Mouse (Mus musculus) left cerebral cortex, adult 2 months (tissue): ENCODE measurements at regions not wholly inside any gene's neighbourhood (a gene's known extent, or its start where the extent isn't known, plus 50 kb on each side); places are given as distances from the start of the nearest gene placed in this dataset.

ENCODE experiments used
- DNase-seq, 2 experiments: peaks; one replicate each; pipeline ENCODE4 v3.0.0; 2021 to 2022; ENCODE audit warnings: low spot score in 2 of 2, mixed read lengths in 1 of 2; ENCODE audit errors: extremely low spot score in 1 of 2
- H3K27ac ChIP-seq: fragments of 200-600 bp; 2 replicates; pipeline ENCODE4 v1.8.1; 2022
- H3K4me3 ChIP-seq: fragments of 200-600 bp; 2 replicates; pipeline ENCODE4 v1.8.1; 2022
- CTCF ChIP-seq: fragments of 200-600 bp; IDR thresholded peaks from 2 replicates; pipeline ENCODE4 v1.8.1; 2022; ENCODE audit warnings: antibody characterized with exemption, mild to moderate bottlenecking, moderate library complexity
- intact Hi-C: fragments of 180-260 bp; cut with DNase I; formaldehyde crosslinking; loops from one replicate; pipeline ENCODE4 v1.15.1; 2025

- intact Hi-C loops: no loop called here
- no peak for TF ChIP-seq CTCF
- Histone ChIP-seq H3K27ac (no peak overlapping the region), H3K4me3 (no peak overlapping the region)
- no peak for DNase-seq
Observed at GRCm38 (mm10) chr16:55495051-55495450, 197.3 kb upstream of the Zpld1 start.

GRCm38 (mm10) chr16:55494162-55494561 is 196.4 kb upstream of the Zpld1 start:
- intact Hi-C loops: no loop called here
- Histone ChIP-seq H3K27ac (no peak overlapping the region), H3K4me3 (no peak overlapping the region)
- no peak for DNase-seq
- no peak for TF ChIP-seq CTCF

- no peak for TF ChIP-seq CTCF
- no peak overlapping the region for H3K27ac ChIP-seq
- H3K4me3 ChIP-seq: no peak overlapping the region
- no peak for DNase-seq
- intact Hi-C loops: no loop called here
Observed at GRCm38 (mm10) chr16:55492111-55492510, 194.3 kb upstream of the Zpld1 start.

- Histone ChIP-seq H3K4me3 (no peak overlapping the region), H3K27ac (no peak overlapping the region)
- no peak for DNase-seq
- TF ChIP-seq CTCF: no peak
- intact Hi-C loops: no loop called here
Observed at GRCm38 (mm10) chr16:55484391-55484790, 186.6 kb upstream of the Zpld1 start.

- TF ChIP-seq CTCF: no peak
- Histone ChIP-seq H3K27ac (no peak overlapping the region), H3K4me3 (no peak overlapping the region)
- DNase-seq: no peak
- intact Hi-C loops: loop anchor here (2.0 kb wide), 1 partner anchor 372 kb away; no protein-coding TSS in a partner anchor
Observed at GRCm38 (mm10) chr16:55480745-55481144, 183.0 kb upstream of the Zpld1 start.

GRCm38 (mm10) chr16:55480304-55480703 is 182.5 kb upstream of the Zpld1 start:
- no peak for DNase-seq
- TF ChIP-seq CTCF: peak; percentile 59
- H3K4me3 ChIP-seq: no peak overlapping the region
- no peak overlapping the region for H3K27ac ChIP-seq
- intact Hi-C loops: loop anchor here (2.0 kb wide), 1 partner anchor 372 kb away; no protein-coding TSS in a partner anchor

- intact Hi-C loops: no loop called here
- peak in 1 of 2 experiments; percentile 30 for DNase-seq
Observed at GRCm38 (mm10) chr16:55476544-55477208, 178.9 kb upstream of the Zpld1 start.

GRCm38 (mm10) chr16:55474950-55475525 is 177.3 kb upstream of the Zpld1 start:
- intact Hi-C loops: no loop called here
- no peak overlapping the region for H3K27ac ChIP-seq
- no peak for TF ChIP-seq CTCF
- no peak for DNase-seq
- no peak overlapping the region for H3K4me3 ChIP-seq

More at GRCm38 (mm10) chr16:55476544-55477208, 178.9 kb upstream of the Zpld1 start:
- peak; percentile 79 for TF ChIP-seq CTCF
- peak overlapping the region; percentile 30; the same call in 1 of the 2 replicates for H3K4me3 ChIP-seq
- no peak overlapping the region for H3K27ac ChIP-seq

GRCm38 (mm10) chr16:55471396-55471795 is 173.6 kb upstream of the Zpld1 start:
- DNase-seq: no peak
- intact Hi-C loops: no loop called here
- H3K4me3 ChIP-seq: no peak overlapping the region
- no peak for TF ChIP-seq CTCF
- no peak overlapping the region for H3K27ac ChIP-seq

GRCm38 (mm10) chr16:55470721-55471120 is 172.9 kb upstream of the Zpld1 start:
- no peak for TF ChIP-seq CTCF
- DNase-seq: no peak
- Histone ChIP-seq H3K27ac (no peak overlapping the region), H3K4me3 (no peak overlapping the region)
- intact Hi-C loops: no loop called here

- TF ChIP-seq CTCF: no peak; the same call in 1 of the 2 replicates
- H3K27ac ChIP-seq: no peak overlapping the region
- intact Hi-C loops: loop anchor here (2.0 to 10.0 kb wide), 3 partner anchors 319 to 485 kb away; no protein-coding TSS in a partner anchor
- H3K4me3 ChIP-seq: no peak overlapping the region
- DNase-seq: no peak
Observed at GRCm38 (mm10) chr16:55469703-55470102, 171.9 kb upstream of the Zpld1 start.

- peak; percentile 88 to 90 for DNase-seq
- H3K4me3 ChIP-seq: no peak overlapping the region
- peak; percentile 77 for TF ChIP-seq CTCF
- H3K27ac ChIP-seq: no peak overlapping the region
- intact Hi-C loops: loop anchor here (2.0 to 10.0 kb wide), 3 partner anchors 318 to 484 kb away; no protein-coding TSS in a partner anchor
Observed at GRCm38 (mm10) chr16:55468833-55469458, 171.2 kb upstream of the Zpld1 start.
